In the genomic region with DNA sequence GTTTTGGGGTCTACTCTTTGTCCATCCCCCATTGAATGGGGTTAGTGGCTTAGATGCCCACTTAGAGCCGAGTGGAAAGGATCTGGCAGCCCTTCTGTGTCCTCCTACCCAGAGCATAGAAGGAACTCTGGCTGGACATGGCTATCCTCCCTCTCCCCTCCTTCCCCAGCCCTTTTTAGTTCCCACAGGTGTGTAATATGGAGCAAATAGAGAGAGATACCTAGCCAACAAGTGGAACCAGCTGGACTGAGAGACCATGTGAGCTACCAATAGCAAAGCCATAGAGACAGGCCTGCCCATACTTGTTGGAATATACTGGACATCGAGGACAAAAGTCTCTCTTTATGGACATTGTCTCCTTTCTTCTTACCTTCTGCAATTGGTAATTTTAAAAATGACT, we compare ENCODE assay signal across 15 mouse cellular contexts. TPM values are rescaled to one million over a fixed set of nuclear protein-coding genes. Genes with fewer than 3 reads are reported as not detected.
"Had no signal": no experiment of that assay in that cellular context is flagged by ENCODE, and none has a peak within 500 bp of the region (broad histone marks: within the 10 kb centered on the region; RNA-seq: fewer than 3 reads in every experiment).

No protein-coding gene starts in this region.

RNA-seq across cellular contexts. Expression of gene Gm10681, which starts 20.9 kb away (rescaled TPM):
- total RNA-seq: megakaryocyte, adult 5-6 weeks; megakaryocyte-erythroid progenitor cell, adult 5-6 weeks; monocyte, adult 5-6 weeks had no signal
- polyA plus RNA-seq: liver, embryonic 16.5 days; lung, embryonic 14.5 days; lung, embryonic 16.5 days; midbrain, embryonic 10.5 days; midbrain, embryonic 13.5 days; midbrain, embryonic 16.5 days; neural tube, embryonic 12.5 days; neural tube, embryonic 14.5 days; small intestine, adult 2 months; stomach, embryonic 14.5 days; stomach, embryonic 16.5 days; thymus, postnatal 0 days had no signal

RNA-seq across cellular contexts. Expression of gene Hsd3b4, which starts 57.4 kb away (rescaled TPM):
- total RNA-seq: megakaryocyte, adult 5-6 weeks; megakaryocyte-erythroid progenitor cell, adult 5-6 weeks; monocyte, adult 5-6 weeks had no signal
- polyA plus RNA-seq: liver, embryonic 16.5 days; lung, embryonic 14.5 days; lung, embryonic 16.5 days; midbrain, embryonic 10.5 days; midbrain, embryonic 13.5 days; midbrain, embryonic 16.5 days; neural tube, embryonic 12.5 days; neural tube, embryonic 14.5 days; small intestine, adult 2 months; stomach, embryonic 14.5 days; stomach, embryonic 16.5 days; thymus, postnatal 0 days had no signal
